Mouse (Mus musculus) stomach, embryonic 14.5 days (tissue): ENCODE data around the gene Gm10306. TPM values are rescaled to one million over a fixed set of nuclear protein-coding genes. Genes with fewer than 3 reads are reported as not detected.

Source experiments
- ATAC-seq: fragments of 200-750 bp; cut with Nextera tagmentation; 2 replicates; pipeline ENCODE4 v1.8.0; 2017; ENCODE audit warnings: low read depth, moderate TSS enrichment; ENCODE audit not compliant: insufficient number of reproducible peaks, insufficient read depth, low FRiP score
- H3K27ac ChIP-seq: fragments of 300-500 bp; sonication (generic); 2 replicates; pipeline ENCODE4 v1.5.1; 2014; ENCODE audit warnings: mild to moderate bottlenecking, low read length, moderate library complexity, mixed read lengths
- H3K27me3 ChIP-seq: fragments of 300-500 bp; sonication (generic); 2 replicates; pipeline ENCODE4 v1.6.1; 2014; ENCODE audit warnings: low read length, control low read depth, mixed read lengths; ENCODE audit not compliant: control insufficient read depth, insufficient read depth
- H3K36me3 ChIP-seq: fragments of 300-500 bp; sonication (generic); 2 replicates; pipeline ENCODE4 v1.6.1; 2014; ENCODE audit warnings: mild to moderate bottlenecking, control low read depth, low read length, moderate library complexity, mixed read lengths; ENCODE audit not compliant: control insufficient read depth, insufficient read depth
- H3K4me1 ChIP-seq: fragments of 300-500 bp; sonication (generic); 2 replicates; pipeline ENCODE4 v1.6.1; 2014; ENCODE audit warnings: low read length, control low read depth, mixed read lengths; ENCODE audit not compliant: control insufficient read depth, insufficient read depth
- H3K4me2 ChIP-seq: fragments of 300-500 bp; sonication (generic); replicated peaks from 2 replicates; pipeline ENCODE4 v1.6.1; 2014; ENCODE audit warnings: low read depth, low read length, control low read depth
- H3K4me3 ChIP-seq: fragments of 300-500 bp; sonication (generic); 2 replicates; pipeline ENCODE4 v1.5.1; 2014; ENCODE audit warnings: low read depth, low read length, control low read depth
- H3K9ac ChIP-seq: fragments of 300-500 bp; sonication (generic); replicated peaks from 2 replicates; pipeline ENCODE4 v1.6.1; 2014; ENCODE audit warnings: low read depth, mild to moderate bottlenecking, control low read depth, low read length, moderate library complexity, mixed read lengths
- H3K9me3 ChIP-seq: fragments of 300-500 bp; sonication (generic); 2 replicates; pipeline ENCODE4 v1.6.1; 2016; ENCODE audit warnings: low read depth, low read length, control low read depth; ENCODE audit not compliant: control insufficient read depth
- WGBS: fragments of 180-500 bp; shearing (Covaris S2); extraction: QIAGEN DNeasy Blood & Tissue Kit; methylation state at CpG from one replicate; pipeline ENCODE4 v1.1.7; 2014; 5-methylcytosine and 5-hydroxymethylcytosine counted together
- polyA plus RNA-seq: library from polyadenylated mRNA; unstranded; fragments of >200 nt; fragmentation: Nextera tagmentation; extraction: Ambion mirVana; gene quantifications from 2 replicates; pipeline ENCODE4 v1.2.1, GENCODE M21; 2014

Gene Gm10306
- polyA plus RNA-seq, 1 experiment from 2014 or later = not detected

DNA sequence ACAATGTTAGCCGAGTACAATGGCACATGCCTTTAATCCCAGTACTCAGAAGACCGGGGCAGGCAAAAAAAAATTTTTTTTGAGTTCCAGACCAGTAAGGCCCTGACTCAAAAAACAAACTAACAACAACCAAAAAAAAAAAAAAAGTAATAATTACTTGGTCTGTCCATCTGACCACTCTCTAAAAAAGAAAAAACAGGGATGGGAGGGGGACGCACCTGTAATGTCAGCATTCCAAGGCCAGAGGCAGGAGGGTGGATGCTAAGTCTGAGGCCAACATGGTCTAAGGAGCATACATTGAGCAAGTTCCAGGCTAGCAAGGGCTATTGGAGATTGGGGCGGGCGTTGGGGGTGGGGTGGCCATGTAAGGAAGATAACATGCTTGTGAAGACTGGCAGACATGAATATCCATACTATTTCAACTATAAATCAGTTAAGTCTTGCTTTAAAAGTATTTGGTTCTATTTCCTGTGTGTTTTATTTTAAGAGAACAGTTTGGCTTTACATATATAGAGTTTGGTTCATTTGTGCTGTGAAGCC is 1.3 kb upstream of the Gm10306 start:
- no peak overlapping the region for H3K27ac ChIP-seq
- H3K9ac ChIP-seq = no peak overlapping the region
- WGBS = 90% methylated on average over 5 of the region's 5 CpGs
- no peak for ATAC-seq
- H3K9me3 ChIP-seq = no peaks in the 10 kb centered on the region
- 0 out of 2 replicates have a peak overlapping the region, but pooled peaks have one; percentile 87 for H3K4me3 ChIP-seq
- no peak overlapping the region for H3K4me2 ChIP-seq
- 0 out of 2 replicates have a peak, but pooled peaks cover 9% of the 10 kb centered on the region for H3K4me1 ChIP-seq
- H3K27me3 ChIP-seq = no peaks in the 10 kb centered on the region
- peaks cover 4% of the 10 kb centered on the region; the same call in 1 of the 2 replicates for H3K36me3 ChIP-seq

DNA sequence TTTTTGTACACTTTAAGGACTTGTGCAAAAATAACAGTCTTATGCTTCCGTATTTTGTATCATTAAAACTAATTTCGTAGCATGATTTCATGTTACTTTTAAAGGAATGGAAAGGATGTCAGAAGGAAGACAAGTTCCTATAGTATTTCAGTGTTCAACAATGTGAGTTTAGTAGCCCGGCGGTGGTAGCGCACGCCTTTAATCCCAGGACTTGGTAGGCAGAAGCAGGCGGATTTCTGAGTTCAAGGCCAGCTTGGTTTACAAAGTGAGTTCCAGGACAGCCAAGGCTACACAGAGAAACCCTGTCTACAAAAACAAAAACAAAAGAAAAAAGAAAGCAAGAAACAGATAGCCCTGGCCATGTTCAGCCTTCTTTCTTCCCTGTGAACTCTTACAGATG is 799 bp downstream of the Gm10306 start:
- Histone ChIP-seq H3K36me3 (no peaks in the 10 kb centered on the region), H3K27ac (no peak overlapping the region), H3K4me1 (0 out of 2 replicates have a peak, but pooled peaks cover 9% of the 10 kb centered on the region), H3K9ac (no peak overlapping the region), H3K9me3 (no peaks in the 10 kb centered on the region), H3K4me3 (peak overlapping the region; percentile 87), H3K4me2 (0 out of 2 replicates have a peak overlapping the region, but pooled peaks have one; percentile 18), H3K27me3 (no peaks in the 10 kb centered on the region)
- peak; percentile 7; the same call in 1 of the 2 replicates for ATAC-seq
- 69% methylated on average over 7 of the region's 7 CpGs for WGBS

GRCm38 (mm10) chr4:94559266-94559665 is 2.9 kb downstream of the Gm10306 start:
- Histone ChIP-seq H3K4me1 (0 out of 2 replicates have a peak, but pooled peaks cover 9% of the 10 kb centered on the region), H3K4me2 (no peak overlapping the region), H3K4me3 (no peak overlapping the region), H3K27ac (no peak overlapping the region), H3K9ac (no peak overlapping the region), H3K36me3 (no peaks in the 10 kb centered on the region), H3K9me3 (no peaks in the 10 kb centered on the region), H3K27me3 (no peaks in the 10 kb centered on the region)
- no peak for ATAC-seq
- 62% methylated on average over 2 of the region's 2 CpGs for WGBS

DNA sequence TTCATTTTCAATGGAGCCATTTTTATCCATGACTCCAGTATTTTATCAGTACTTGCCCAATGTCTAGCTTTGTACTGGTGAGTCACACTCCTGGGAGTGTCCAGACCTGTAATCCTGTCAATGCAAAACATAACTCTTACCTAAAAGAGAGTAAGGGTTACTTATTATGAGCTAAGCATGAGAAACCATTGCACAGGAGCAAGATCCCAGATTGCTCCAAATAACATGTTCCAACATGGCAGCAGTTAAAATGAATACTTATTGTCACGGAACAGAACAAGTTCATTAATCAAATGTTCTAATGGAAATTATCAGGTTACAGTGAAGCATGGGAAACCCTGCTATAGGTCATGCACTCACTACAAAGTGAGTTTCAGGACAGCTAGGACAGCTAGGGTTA is 4.0 kb downstream of the Gm10306 start:
- Histone ChIP-seq H3K4me1 (0 out of 2 replicates have a peak, but pooled peaks cover 6% of the 10 kb centered on the region), H3K9ac (no peak overlapping the region), H3K36me3 (no peaks in the 10 kb centered on the region), H3K4me3 (no peak overlapping the region), H3K9me3 (no peaks in the 10 kb centered on the region), H3K4me2 (no peak overlapping the region), H3K27me3 (no peaks in the 10 kb centered on the region), H3K27ac (no peak overlapping the region)
- WGBS = 59% methylated on average over 1 of the region's 1 CpGs
- no peak for ATAC-seq

DNA sequence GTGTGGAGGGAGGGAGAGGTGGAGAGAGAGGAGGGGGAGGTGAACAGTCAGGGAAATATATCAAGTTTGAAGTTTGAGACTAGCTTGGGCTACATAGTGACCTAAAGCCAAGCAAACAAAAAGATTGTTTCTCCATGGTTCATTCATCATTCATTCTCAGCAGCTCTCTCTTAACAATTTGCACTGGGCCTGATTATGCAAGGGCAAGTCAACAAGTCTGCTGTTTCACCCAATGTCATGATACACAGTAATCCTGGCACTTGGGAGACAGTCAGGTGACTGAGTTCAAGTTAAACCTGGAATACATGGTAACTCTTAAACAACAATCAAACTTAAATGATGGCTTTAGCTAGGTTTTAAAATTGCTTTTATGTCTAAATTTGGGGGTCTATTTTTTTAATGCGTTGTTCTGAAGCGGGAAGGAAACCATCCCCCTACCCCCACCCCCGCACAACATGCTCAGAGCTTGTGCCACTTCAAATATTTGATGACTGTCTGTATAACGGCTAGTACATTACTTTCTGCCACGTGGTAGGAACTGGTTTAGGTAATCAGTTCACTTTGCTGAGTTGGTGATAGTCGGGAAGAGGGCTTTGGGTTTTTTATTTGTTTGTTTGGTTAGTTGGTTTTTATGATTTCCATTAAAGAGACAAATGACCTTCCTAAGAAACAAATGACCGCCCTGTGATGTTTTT is 5.8 kb downstream of the Gm10306 start:
- Histone ChIP-seq H3K4me2 (no peak overlapping the region), H3K9me3 (no peaks in the 10 kb centered on the region), H3K27ac (no peak overlapping the region), H3K36me3 (no peaks in the 10 kb centered on the region), H3K4me1 (no peaks in the 10 kb centered on the region), H3K27me3 (no peaks in the 10 kb centered on the region), H3K9ac (no peak overlapping the region), H3K4me3 (no peak overlapping the region)
- no peak for ATAC-seq
- WGBS = 62% methylated on average over 7 of the region's 7 CpGs

DNA sequence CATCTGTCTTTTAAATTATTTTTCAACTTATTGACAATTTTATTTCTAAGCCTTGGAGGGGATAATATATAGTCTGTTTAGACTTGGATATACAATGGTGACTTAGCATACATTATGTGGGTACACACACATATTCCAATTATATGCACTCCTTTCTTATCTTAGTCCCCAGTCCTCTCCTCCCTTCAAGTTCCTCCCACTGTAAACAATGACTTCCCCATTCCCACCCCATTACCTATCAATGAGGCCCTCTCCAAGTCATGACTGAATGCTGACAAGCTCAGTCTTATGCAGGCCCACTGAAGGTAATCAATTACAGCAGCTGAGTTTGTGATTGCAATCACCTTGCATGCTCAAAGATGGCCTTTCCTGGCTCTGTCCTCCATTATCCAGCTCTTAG is 8.0 kb downstream of the Gm10306 start:
- peaks cover 2% of the 10 kb centered on the region for H3K36me3 ChIP-seq
- no peaks in the 10 kb centered on the region for H3K4me1 ChIP-seq
- H3K4me3 ChIP-seq = no peak overlapping the region
- no peaks in the 10 kb centered on the region for H3K27me3 ChIP-seq
- H3K27ac ChIP-seq = no peak overlapping the region
- no peak for ATAC-seq
- no peaks in the 10 kb centered on the region for H3K9me3 ChIP-seq
- H3K4me2 ChIP-seq = no peak overlapping the region
- H3K9ac ChIP-seq = no peak overlapping the region

DNA sequence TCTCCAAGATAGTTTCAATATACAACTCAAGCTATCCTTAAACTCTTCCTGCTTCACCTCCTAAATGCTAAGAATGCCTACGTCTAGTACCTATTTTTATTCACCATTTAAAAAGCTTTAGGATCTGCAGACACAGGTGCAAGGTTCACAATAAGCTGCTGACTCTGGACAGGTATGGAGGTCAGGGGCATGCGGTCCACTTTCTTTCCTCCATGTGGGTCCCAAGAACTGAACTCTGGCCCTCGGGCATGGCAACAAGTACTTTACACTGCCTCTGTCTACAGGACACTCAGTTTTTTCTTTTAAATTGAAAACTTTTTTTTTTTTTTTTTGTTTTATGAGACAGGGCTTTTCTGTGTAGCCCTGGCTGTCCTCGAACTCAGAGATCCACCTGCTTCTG is 16.3 kb downstream of the Gm10306 start:
- WGBS = 94% methylated on average over 4 of the region's 4 CpGs
- Histone ChIP-seq H3K9me3 (no peaks in the 10 kb centered on the region), H3K9ac (no peak overlapping the region), H3K4me1 (no peaks in the 10 kb centered on the region), H3K27me3 (no peaks in the 10 kb centered on the region), H3K4me2 (no peak overlapping the region), H3K27ac (no peak overlapping the region), H3K4me3 (no peak overlapping the region), H3K36me3 (peaks cover 16% of the 10 kb centered on the region)
- no peak for ATAC-seq

DNA sequence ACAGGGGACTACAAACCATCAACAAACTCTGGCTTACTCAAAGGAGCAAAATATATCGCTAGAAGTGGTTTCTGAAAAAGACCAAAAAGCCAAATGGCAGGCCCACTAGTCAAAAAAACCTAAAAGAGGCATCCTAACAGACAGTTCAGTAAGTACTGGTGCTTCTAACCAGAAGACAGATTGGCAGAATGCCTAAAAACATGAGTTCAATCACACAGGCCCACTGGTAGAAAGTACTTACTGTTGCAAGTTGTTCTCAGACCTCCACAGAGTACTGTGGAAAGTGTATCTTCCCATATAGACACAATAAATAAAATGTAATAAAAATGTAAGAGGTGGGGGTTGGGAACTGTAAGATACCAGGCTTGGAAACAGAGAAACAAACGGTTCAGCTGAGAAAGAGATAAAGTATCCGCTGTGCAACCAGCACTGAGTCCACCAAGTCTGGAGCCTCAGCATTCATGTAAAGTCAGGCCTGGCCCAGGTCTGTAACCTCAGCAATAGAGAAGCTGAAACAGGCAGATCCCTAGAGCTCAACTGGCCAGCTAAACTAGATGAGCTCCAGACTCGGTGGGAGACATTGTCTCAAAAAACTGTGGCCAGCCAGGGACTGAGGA is 35.5 kb downstream of the Gm10306 start:
- no peaks in the 10 kb centered on the region for H3K4me1 ChIP-seq
- 80% methylated on average over 4 of the region's 4 CpGs for WGBS
- H3K4me2 ChIP-seq = no peak overlapping the region
- H3K9ac ChIP-seq = no peak overlapping the region
- no peak for ATAC-seq
- H3K9me3 ChIP-seq = no peaks in the 10 kb centered on the region
- no peaks in the 10 kb centered on the region for H3K36me3 ChIP-seq
- H3K27me3 ChIP-seq = no peaks in the 10 kb centered on the region
- H3K27ac ChIP-seq = no peak overlapping the region
- no peak overlapping the region for H3K4me3 ChIP-seq
